Mouse (Mus musculus) testis, adult 2 months (tissue): ENCODE results near the gene Antxrl. TPM values are rescaled to one million over a fixed set of nuclear protein-coding genes. Genes with fewer than 3 reads are reported as not detected.
A peak's percentile ranks its signal among the peaks of the same experiment; 100 is the strongest.

Source experiments
- H3K27ac ChIP-seq: fragments of 200-500 bp; 2 replicates; pipeline ENCODE4 v1.5.1; 2012; ENCODE audit warnings: low read depth, low read length; ENCODE audit not compliant: control insufficient read depth, insufficient read depth
- H3K27me3 ChIP-seq: fragments of 200-500 bp; 2 replicates; pipeline ENCODE4 v1.6.1; 2012; ENCODE audit warnings: mild to moderate bottlenecking, low read length, moderate library complexity; ENCODE audit not compliant: control insufficient read depth, insufficient read depth
- H3K36me3 ChIP-seq: fragments of 200-500 bp; 2 replicates; pipeline ENCODE4 v1.6.1; 2012; ENCODE audit warnings: mild to moderate bottlenecking, low read length; ENCODE audit not compliant: control insufficient read depth, insufficient read depth
- H3K4me1 ChIP-seq: fragments of 200-500 bp; 2 replicates; pipeline ENCODE4 v1.6.1; 2012; ENCODE audit warnings: low read length; ENCODE audit not compliant: control insufficient read depth, insufficient read depth
- H3K4me3 ChIP-seq: fragments of 200-500 bp; 2 replicates; pipeline ENCODE4 v1.5.1; 2012; ENCODE audit warnings: low read depth, mild to moderate bottlenecking, low read length, moderate library complexity, mixed read lengths; ENCODE audit not compliant: control insufficient read depth
- CTCF ChIP-seq: fragments of 200-500 bp; IDR thresholded peaks from 2 replicates; pipeline ENCODE4 v1.5.1; 2012; ENCODE audit warnings: low read depth, mild to moderate bottlenecking, inconsistent platforms, low read length, moderate library complexity; ENCODE audit not compliant: control insufficient read depth, insufficient read depth, insufficient replicate concordance
- POLR2A ChIP-seq: fragments of 200-500 bp; IDR thresholded peaks from 2 replicates; pipeline ENCODE4 v1.6.1; 2012; ENCODE audit warnings: low read depth, mild to moderate bottlenecking, inconsistent platforms, low read length, moderate library complexity; ENCODE audit not compliant: control insufficient read depth
- polyA plus RNA-seq: library from polyadenylated mRNA; depleted of rRNA; stranded (reverse); fragments of >200 nt; gene quantifications from 2 replicates; pipeline ENCODE4 v1.2.3, GENCODE M21; 2012; rRNA removed

Gene Antxrl
- 194 and 204 TPM in 2 replicates for polyA plus RNA-seq

- TF ChIP-seq POLR2A (peak; percentile 72; the same call in 1 of the 2 replicates), CTCF (no peak)
- H3K27me3 ChIP-seq: no peaks in the 10 kb centered on the region
- H3K4me1 ChIP-seq: no peaks in the 10 kb centered on the region
- no peaks in the 10 kb centered on the region for H3K36me3 ChIP-seq
- peak within 1 kb of the TSS; percentile 80 for H3K27ac ChIP-seq
- H3K4me3 ChIP-seq: peak within 1 kb of the TSS; percentile 84
Observed at GRCm38 (mm10) chr14:34052516-34052915, at the start of gene Antxrl. Gene Antxrl, plus strand, starts transcription at chr14:34052707.

GRCm38 (mm10) chr14:34015063-34015462, 37.4 kb upstream of the Antxrl start, which contains the start of gene Gm30083:
Gene Gm30083, minus strand, starts transcription at chr14:34015182.
- no peak within 1 kb of the TSS for H3K27ac ChIP-seq
- no peaks in the 10 kb centered on the region for H3K4me1 ChIP-seq
- H3K27me3 ChIP-seq: no peaks in the 10 kb centered on the region
- peak within 1 kb of the TSS; percentile 53 for H3K4me3 ChIP-seq
- no peaks in the 10 kb centered on the region for H3K36me3 ChIP-seq
- TF ChIP-seq CTCF (no peak), POLR2A (peak; percentile 53; the same call in 1 of the 2 replicates)

DNA sequence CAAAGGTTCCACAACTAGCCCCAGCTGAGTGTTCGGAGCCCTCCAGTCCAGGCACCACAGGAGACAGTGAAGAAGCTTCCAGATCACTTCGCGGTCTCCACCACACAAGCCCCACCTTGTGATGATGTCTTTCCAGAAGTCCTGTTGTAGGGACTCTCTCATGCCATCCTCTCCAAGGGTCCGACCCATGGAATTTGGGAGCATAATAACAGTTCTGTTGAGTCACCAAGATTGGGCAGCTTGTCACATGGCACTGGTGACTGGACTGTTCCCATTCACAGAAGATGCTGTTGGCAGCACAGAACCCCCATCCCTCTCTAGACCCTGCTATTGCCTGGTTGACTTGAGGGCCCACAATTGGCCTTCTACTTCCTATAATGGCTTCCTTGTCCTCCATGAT, 36.1 kb upstream of the Antxrl start, which contains the start of gene Gm5460:
Gene Gm5460, plus strand, starts transcription at position 378 of the 400 bp plus-strand sequence.
- TF ChIP-seq CTCF: no peak
- TF ChIP-seq POLR2A: no peak
- no peak within 1 kb of the TSS; the same call in 1 of the 2 replicates for H3K27ac ChIP-seq
- H3K27me3 ChIP-seq: no peaks in the 10 kb centered on the region
- H3K4me1 ChIP-seq: no peaks in the 10 kb centered on the region
- no peaks in the 10 kb centered on the region for H3K36me3 ChIP-seq
- peak within 1 kb of the TSS; percentile 80 for H3K4me3 ChIP-seq

DNA sequence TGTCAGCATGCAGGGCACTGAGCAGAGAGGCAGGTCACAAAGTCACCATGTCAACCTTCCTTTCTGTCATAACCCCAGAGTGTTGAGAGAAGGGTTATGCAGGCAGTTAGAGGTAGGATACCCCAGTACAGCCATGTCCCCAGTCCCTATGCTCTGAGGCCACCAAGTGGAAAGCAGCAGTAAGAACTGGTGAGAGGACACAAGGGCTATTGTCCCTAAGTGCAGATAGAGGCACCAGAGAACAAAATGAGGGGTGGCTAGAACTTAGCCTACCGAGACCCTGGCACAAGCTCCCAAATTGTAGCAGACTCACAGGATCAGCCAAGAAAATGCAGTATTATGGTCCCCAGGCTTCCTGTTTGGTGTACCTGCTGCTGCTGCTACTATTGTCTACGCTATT, 35.6 kb upstream of the Antxrl start:
- H3K4me1 ChIP-seq: no peaks in the 10 kb centered on the region
- H3K4me3 ChIP-seq: peak overlapping the region; percentile 80
- no peaks in the 10 kb centered on the region for H3K36me3 ChIP-seq
- TF ChIP-seq CTCF (no peak), POLR2A (no peak; the same call in 1 of the 2 replicates)
- H3K27me3 ChIP-seq: no peaks in the 10 kb centered on the region
- no peak overlapping the region for H3K27ac ChIP-seq

- H3K36me3 ChIP-seq: no peaks in the 10 kb centered on the region
- TF ChIP-seq CTCF: no peak
- no peak for TF ChIP-seq POLR2A
- H3K4me1 ChIP-seq: no peaks in the 10 kb centered on the region
- H3K27ac ChIP-seq: no peak overlapping the region
- H3K27me3 ChIP-seq: no peaks in the 10 kb centered on the region
- no peak overlapping the region for H3K4me3 ChIP-seq
Observed at GRCm38 (mm10) chr14:34026710-34027109, 25.8 kb upstream of the Antxrl start.

- no peak overlapping the region for H3K27ac ChIP-seq
- no peaks in the 10 kb centered on the region for H3K4me1 ChIP-seq
- TF ChIP-seq POLR2A (no peak), CTCF (no peak)
- no peak overlapping the region for H3K4me3 ChIP-seq
- no peaks in the 10 kb centered on the region for H3K27me3 ChIP-seq
- no peaks in the 10 kb centered on the region for H3K36me3 ChIP-seq
Observed at GRCm38 (mm10) chr14:34033841-34034610, 18.5 kb upstream of the Antxrl start.

GRCm38 (mm10) chr14:34041241-34041640, 11.3 kb upstream of the Antxrl start:
- TF ChIP-seq POLR2A (no peak), CTCF (no peak)
- Histone ChIP-seq H3K27me3 (no peaks in the 10 kb centered on the region), H3K36me3 (no peaks in the 10 kb centered on the region), H3K27ac (no peak overlapping the region), H3K4me1 (no peaks in the 10 kb centered on the region), H3K4me3 (no peak overlapping the region)
